Mouse (Mus musculus) hematopoietic stem cell, adult 5-6 weeks (primary cell): Measurements from ENCODE around the gene Nme1. TPM values are rescaled to one million over a fixed set of nuclear protein-coding genes. Genes with fewer than 3 reads are reported as not detected.

Experiments used
- ATAC-seq, 2 experiments: fragments of 125-278 bp in 1 of 2; replicated peaks in 1 of 2; 2 replicates each; pipeline ENCODE4 v1.8.0; 2016 to 2017; ENCODE audit warnings: inconsistent platforms in 2 of 2, mild to moderate bottlenecking in 2 of 2, moderate number of reproducible peaks in 2 of 2, low read depth in 1 of 2, moderate TSS enrichment in 1 of 2; ENCODE audit not compliant: low FRiP score in 2 of 2, poor library complexity in 2 of 2, severe bottlenecking in 2 of 2, insufficient read depth in 1 of 2, low TSS enrichment in 1 of 2
- total RNA-seq: library from RNA; stranded (forward); fragments of 172-1452, 232-1000 nt; gene quantifications from 2 replicates; pipeline ENCODE4 v1.2.3, GENCODE M21; 2017

Gene Nme1
- total RNA-seq, 1 experiment from 2014 or later = 180 TPM

DNA sequence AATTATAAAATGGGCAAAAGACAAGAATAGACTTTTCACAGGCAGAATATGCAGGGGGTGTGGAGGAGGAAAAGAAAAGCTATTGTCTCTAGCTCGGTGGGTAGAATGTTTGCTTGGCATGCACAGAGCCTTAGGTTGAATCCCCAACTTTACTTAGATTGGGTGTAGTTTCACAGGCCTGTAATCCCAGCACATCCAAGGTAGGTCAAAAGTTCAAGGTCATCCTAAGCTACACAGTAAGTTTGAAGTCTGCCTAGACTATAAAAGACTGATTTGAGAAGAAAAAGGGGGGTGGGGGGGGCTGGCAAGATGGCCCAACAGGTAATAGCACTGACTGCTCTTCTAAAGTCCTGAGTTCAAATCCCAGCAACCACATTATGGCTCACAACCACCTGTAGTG, 1.5 kb upstream of the Nme1 start:
- ATAC-seq = no peak

DNA sequence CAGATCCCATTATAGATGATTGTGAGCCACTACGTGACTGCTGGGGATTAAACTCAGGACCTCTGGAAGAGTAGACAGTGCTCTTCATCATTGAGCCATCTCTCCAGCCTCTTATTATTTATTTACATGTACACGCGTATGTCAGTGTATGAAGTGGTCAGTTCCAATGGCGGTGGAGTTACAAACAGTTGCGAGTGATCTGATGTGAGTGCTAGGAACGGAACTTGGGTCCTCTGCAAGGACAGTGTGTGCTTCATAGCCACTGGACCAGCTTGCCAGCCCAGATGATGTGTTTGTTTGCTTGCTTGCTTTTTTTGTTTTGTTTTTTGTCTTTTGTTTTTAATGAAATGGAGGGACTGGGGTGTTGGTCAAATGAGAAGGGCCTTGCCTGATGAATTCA, 850 bp upstream of the Nme1 start:
- no peak for ATAC-seq

DNA sequence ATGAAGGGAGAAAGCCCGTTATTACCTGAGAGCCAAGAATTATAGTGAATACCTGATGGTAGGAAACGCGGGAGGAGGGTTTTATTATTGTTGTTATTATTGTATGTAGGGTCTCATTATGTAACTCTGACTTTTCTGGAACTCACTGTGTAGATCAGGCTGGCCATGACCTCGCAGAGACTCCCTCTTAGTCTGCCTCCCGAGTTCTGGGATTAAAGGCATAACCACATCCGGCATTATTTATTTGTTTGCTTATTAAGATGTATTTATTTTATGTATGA, 467 bp upstream of the Nme1 start:
- no peak for ATAC-seq

DNA sequence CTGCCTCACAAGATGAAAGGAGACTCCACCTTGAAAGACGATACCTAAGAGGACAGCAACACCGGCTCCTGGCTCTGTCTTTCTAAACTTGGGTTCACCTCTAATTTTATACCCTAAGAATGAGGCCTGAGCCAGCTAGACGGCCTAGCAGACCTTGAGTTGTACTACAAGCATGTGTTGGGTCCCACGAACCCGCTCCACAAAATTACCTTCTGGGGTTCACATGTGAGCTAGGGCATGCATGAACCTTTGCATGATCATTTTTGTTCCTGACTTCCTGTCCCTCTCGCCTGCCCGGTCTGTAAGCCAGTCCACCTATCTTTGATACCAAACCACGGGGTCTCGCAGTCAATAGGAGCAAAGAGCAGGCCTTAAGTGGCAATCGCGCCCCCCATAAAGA, 940 bp downstream of the Nme1 start:
- no peak for ATAC-seq

DNA sequence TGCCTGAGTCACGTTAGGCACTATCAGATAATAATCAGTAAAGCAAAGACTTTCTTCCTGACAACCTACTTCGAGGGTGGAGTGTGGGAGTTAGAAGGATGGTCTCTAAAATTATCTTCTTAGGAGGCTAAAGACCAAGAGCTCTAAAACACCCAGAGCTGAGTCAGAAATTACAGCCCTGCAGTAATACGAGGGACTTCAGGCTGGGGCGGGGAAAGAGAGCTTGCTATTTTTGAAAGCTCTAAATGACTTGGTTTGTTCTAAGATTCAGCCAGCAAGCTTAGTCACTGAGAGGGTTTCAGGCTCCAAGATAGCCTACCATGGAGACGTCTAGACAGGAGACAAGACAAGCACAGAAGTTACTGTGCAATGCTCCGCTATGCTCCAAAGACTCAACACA, 2.9 kb downstream of the Nme1 start:
- no peak for ATAC-seq

DNA sequence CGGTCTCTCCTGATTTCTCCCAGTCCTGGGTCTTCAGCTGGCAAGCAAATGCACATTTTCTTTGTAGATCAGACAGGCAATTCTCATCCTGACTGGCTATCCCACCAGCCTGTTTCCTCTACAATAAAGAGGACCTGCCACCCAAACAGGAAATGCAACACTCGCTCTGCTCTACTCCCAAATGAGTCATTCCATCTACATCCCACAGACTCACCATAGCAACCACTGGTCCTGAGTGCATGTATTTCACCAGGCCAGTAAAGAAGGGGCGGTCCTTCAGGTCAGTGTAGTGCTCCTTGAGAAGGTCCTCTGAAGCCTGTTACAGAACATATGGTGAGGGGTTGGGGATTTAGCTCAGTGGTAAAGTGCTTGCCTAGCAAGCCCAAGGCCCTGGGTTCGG, 5.3 kb downstream of the Nme1 start:
- no peak for ATAC-seq

DNA sequence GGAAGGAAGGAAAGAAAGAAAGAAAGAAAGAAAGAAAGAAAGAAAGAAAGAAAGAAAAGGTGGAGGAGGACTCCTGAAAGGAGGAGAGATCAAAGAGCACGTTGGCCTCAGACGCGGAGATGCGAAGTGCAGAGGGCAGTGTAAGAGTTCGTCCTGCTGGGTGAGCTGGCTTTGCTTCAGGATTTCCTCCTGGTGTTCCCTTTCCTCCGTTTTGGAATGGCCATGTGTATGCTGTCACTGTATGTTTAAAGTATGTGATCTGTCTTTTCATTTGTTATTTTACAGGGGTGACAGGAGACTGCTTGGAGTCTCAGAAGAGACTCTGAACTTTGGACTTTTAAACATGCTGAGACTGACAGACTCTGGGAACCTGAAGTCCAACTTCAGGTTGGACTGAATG, 6.8 kb downstream of the Nme1 start:
- no peak for ATAC-seq

DNA sequence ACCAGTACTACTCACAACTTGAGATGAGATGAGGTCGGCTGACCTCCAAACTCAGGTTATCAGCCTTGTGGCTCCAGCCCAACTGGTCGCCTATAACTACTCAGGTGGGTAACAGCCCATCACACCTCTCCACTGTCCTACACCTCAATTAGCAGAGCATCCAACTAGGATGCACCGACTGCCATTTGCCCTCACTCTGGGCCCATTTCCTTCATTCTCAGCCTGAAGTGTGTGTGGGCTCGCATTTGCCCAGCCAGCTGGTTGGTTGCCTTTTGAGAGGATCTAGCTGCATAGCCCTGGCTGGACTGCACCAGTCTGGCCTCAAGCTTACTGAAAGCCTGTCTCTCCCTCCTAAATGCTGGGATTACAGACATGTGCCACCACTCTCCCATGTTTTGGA, 10.6 kb downstream of the Nme1 start:
- no peak for ATAC-seq

DNA sequence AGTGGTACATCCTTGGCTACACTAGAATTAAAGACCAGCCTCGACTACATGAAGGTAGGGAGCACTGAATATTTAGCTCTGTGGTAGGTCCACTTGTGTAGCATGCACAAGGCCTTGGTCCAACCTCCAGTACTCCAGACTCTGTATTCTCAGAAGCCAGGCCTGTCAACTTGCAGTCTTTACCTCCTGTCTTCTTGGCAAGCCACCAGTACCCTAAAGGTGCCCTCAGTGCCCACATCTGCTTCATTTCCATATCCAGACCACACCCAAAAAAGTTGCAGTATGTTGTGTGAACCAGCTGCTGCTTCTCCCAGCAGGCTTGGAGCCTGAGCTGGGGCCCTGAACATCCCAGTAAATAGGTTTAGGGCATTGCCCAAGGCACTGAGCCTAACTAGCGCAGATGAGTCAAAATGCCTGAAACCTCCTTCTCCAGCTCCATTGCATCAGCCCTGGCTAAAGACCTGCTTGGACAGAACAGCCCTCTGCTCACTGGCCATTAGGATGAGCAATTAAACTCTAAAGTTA, 11.2 kb downstream of the Nme1 start:
- ATAC-seq = no peak

DNA sequence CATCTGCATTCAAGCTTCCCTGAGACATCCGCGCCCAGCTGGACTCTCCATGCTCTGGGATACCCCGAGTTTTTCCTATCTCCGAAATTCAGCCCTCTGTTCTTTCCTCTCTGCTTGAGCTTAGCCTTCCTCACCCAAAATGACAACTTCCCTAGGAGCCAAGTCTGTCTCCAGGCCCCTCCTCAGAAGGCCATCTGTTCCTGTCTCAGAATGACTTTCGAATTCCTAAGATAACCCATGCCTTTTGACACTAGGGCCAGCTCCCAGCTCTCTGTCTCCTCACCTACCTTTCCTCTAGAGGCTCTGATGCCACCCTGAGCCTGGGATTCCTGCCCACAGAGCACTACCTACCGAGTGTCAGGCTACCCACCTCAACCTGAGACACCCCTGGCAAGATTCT, 12.2 kb downstream of the Nme1 start, which contains the start of gene Nme2:
TSS of gene Nme2 (minus strand) at position 101 of the 400 bp plus-strand sequence.
- ATAC-seq = peak; percentile 13 to 22; a peak in 2 of 4 replicates

DNA sequence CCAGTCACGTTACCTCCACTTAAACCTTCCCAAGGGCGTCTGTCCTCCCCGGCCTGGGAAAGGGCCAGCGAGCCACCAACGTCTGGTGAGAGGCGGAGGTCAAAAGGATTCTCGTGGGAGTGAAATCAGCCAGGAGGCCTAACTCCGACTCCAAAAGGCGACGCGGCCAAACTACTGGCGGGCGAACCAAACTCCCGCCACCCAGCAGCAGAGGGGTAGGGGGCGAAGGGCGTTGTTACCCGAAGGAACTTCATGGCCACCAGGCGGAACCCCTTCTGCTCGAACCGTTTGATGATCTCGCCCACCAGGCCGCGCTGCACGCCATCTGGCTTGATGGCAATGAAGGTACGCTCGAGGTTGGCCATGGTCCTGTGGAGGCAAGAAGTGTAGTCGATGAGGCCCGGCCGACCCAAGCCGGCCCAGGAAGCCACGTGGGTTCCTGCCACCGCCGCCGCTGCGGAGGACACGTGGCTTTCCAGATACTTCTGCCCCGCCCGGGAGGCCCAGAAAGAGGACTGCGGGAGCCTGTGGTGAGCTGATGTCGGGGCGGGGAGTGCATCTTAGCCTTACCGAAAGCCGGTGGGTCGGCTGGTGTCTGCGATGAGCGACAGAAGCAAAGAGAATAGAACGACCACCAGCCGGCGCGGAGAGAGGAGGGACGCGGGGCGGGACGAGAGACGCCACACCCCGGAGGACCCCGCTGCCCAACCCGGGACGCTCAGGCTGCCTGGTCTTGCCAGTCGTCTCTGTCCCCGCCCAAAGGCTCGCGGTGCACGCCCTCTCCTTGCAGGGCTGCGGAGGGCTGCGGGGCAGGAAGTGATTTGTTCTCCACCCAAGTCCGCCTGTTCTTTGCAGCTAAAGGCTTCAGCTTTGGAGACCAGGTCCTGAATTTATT, 12.8 kb downstream of the Nme1 start:
- ATAC-seq = peak; percentile 98

DNA sequence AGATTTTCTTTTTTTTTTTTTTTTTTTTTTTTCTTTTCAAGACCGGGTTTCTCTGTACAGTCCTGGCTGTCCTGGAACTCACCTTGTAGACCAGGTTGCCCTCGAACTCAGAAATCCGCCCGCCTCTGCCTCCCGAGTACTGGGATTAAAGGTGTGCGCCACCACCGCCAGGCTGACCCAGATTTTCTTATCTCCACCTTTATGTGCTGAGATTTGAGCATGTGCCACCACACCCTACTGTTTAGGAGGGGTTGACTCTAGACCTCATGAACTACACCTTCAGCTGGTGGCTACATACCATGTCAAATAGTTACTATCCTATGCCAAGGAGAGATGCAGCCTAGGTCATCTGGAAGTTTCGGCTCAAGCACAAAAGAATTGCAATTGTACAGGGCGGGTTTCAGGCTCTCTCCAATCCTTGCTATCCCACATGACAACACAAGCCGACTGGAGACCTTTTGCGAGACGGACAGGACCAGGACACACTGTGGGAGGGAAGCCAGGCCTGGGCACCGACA, 13.5 kb downstream of the Nme1 start:
- no peak for ATAC-seq

DNA sequence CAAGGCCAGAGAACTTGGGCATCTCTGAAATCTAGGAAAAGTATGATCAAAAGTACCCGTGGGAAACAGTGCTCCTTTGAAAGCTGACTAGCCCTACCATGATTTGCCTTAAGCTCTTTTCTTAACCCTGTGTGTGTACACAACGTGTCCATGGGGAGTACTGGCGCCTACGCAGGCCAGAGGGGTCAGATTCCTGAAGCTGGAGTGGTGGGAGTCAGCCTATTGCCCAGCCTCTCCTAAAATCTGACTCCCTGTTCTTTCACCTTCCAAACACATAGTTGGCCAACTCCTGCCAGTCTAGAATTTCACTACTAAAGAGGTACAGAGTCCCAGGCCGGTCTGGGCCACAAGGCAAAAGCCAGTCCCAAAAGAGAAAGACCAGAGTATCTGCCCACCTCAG, 15.9 kb downstream of the Nme1 start:
- ATAC-seq = no peak

DNA sequence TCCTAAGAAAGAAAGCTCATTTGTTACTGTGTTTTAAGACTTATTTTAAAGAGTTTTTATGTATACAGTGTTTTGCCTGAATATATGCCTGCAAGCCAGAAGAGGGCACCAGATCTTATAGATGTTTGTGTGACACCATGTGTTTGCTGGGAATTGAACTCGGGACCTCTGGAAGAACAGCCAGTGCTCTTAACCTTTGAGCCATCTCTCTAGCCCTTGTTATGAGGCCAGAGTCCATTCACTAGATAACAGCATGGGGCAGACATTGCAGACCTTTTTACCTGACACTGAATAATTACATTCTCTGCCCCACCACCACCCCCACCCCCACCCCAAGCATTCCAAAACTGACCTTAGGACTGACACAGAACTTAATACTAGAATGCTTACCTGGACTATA, 18.3 kb downstream of the Nme1 start:
- no peak for ATAC-seq

DNA sequence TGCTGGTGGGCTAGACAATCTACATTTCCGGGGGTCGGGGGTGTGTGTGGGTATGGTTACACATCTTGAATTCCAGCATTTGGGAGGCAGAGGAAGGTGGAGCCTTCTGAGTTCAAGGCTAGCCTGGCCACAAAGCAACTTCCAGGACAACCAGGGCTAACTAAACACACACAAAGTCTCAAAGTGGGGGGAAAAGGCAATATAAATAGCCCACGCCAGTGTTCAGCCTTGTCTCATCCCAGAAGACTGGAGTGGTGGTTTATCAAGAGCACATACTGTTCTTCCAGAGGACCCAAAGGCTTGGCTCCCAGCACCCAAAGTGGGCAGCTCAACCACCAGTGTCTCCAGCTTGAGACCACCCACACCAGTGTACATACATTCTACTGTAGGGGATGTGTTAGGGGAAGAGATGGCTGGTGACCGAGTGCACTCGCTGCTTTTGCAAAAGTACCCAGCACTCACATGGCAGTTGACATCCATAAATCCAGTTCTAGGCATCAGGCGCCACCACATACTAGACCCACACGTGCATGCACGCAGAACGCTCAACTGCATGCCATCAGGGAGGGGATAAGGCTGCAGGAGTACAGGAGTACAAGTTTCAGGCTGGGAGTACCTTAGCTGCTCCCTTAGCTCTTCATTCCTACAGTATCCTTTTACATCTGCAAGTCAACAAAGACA, 19.3 kb downstream of the Nme1 start:
- no peak for ATAC-seq

DNA sequence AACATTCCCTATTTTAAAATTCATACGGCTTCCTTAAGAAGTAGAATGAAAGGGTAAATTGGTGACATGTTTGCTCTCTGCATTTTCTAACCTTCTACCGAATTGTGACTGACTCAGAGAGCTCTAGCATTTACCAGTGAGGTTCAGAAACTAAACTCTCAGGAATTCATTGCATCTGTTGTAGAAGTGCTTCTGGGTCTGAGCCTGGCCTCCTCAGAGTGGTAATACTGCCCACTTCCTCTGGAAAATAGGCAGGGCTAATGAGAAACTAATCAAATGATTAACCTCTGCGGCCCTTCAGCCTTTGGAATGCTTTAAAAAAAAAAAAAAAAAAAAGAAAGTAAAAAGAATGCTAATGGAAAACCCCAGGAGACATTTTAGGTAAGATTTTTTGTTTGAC, 23.3 kb downstream of the Nme1 start:
- ATAC-seq = no peak

DNA sequence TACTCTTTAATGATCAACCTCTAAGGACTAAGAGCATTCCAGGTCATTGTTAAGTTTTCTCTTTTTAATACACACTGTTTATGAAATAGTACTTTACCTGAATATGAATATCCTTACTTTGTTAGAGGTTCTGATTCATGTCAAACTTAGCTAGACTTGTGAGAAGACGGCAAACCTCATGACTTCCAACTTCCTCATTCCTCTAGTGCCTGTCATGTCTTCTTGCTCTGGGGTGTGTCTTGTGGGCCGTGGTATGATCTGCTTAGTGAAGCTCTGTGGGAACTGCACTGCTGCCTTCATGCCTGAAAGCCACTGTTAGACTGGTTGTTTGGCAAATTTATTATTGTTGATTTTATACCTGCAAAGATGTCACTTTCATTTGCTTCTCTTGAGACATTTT, 27.4 kb downstream of the Nme1 start:
- peak; percentile 60 to 76 for ATAC-seq

DNA sequence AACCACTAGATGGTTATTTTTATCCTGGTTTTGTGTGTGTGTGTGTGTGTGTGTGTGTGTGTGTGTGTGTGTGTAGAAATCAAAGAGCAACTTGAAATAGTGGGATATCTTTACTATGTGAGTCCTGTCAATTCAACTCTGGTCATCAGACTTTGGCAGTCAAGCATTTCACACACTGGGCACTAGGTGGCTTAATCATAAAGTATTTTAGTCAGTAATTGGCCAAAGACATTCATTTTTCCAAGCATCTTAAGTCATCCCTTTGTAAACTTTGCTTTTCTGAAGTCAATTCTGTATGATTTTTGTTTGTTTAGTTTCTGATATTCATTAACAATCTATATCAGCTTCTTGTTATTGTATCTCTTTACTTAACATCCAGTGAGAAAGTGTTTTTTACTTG, 39.2 kb downstream of the Nme1 start:
- ATAC-seq = no peak
